Mouse (Mus musculus) ovary, postnatal 36 days (tissue): ENCODE measurements at regions not wholly inside any gene's neighbourhood (a gene's known extent, or its start where the extent isn't known, plus 50 kb on each side); places are given as distances from the start of the nearest gene placed in this dataset.
A peak's percentile ranks its signal among the peaks of the same experiment; 100 is the strongest.
"Not testable (repeated sequence)": the region's sequence is repeated elsewhere in the genome, so short reads cannot be mapped to it uniquely, and the experiment has no call there.

Experiments
- DNase-seq: peaks from one replicate; pipeline ENCODE4 v3.0.0; 2022; ENCODE audit warnings: low spot score, mixed read lengths

- peak; percentile 4 for DNase-seq
These were observed 149.0 kb upstream of the Mocs1 start for GRCm38 (mm10) chr17:49278973-49279727.

DNA sequence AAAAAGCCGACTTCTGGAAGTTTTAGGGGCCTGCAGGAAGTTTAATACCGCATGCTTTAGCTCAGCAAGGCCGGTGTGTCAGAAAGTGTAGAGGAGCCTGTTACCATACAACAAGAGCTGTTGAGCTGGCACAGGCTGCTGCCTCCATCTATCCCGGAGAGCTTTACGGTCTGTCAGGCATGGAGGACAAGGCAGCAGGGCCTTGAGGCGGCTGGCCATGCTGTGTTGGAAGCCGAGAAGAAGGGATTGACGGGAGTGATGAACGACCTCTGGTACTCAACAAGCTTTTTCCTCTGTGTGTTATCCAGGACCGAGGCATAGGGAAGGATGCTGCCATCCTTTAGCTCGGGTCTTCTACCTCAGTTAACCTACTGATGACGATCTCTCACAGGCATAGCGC is 146.8 kb upstream of the Mocs1 start:
- DNase-seq = no peak

GRCm38 (mm10) chr17:49282498-49282897 is 145.7 kb upstream of the Mocs1 start:
- DNase-seq = no peak

DNA sequence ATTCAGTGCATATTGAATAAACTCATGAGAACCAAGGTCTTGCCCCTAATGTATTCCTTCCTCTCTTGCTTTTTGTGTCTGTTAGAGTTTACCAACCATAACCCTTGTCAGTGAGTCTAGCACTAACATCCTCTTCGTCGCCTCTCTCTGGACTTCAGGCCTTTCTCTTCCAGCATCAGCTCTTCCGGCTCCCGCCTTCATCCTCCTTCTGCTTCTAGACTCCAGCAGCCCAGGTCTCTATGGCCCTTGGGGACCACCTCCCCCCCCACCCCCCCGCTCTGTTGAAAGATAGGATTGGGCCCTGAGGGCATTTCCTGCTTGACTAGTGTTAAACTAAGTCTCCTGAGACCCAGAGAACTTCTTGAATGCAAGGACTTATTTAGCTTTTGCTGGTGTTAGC is 144.7 kb upstream of the Mocs1 start:
- DNase-seq = no peak

DNA sequence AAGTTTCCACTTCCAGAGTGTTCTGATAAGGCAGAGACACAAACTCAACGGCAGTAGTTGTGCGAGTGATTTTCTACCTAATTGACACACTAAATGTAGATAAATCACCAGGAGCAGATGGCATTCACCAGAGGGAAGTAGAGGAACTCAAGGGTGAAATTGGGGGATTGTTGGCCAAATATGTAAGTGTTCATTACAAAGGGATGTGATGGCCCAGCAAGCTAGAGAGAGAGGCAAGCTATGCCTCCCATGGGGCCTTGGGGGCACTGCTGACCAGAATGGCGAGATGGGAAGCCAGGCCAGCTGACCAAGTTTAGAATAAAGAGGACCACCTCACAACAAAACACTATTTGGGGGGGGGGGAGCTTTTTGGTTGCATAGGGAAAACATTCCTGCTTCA is 136.5 kb upstream of the Mocs1 start:
- no peak for DNase-seq

DNA sequence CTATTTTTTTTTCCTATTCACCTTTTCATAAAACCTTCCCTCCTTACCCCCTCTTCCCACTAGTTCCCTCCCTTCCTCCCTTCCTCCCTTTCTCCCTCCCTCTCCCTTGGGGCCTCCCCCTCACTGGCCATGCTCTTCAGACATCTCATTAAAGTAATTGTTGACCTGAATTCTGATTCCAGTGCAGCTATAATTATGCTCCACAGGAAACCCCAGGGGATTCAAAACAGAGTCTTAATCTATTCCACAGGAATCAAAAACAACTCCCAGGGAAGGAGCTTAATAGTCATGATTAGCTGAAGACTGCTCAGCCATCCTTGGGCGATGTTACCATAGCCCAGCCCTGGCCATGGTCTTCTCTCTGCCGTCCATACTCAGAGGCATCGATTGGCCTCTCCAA is 123.7 kb upstream of the Mocs1 start:
- DNase-seq = no peak

GRCm38 (mm10) chr17:49305116-49305515 is 123.0 kb upstream of the Mocs1 start:
- no peak for DNase-seq

DNA sequence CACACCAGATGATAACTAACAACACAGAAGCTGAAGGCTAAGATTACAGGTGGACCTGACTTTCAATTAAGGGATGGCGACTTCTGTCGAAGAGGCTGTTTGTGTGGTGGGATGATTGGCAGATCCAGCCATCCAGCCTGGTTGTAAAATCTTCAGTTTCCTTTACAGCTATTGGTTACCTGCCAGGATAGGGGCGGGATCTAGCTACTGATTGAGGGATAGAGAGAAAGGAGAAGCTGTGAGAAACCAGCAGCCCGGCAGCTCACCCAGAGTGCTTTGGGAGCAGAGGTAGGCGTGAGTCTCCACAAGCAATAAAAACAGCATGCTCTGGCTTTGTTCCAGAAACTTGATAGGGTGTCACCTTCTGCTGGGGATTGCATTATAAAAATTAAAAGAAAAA is 119.1 kb upstream of the Mocs1 start:
- DNase-seq = peak; percentile 28

DNA sequence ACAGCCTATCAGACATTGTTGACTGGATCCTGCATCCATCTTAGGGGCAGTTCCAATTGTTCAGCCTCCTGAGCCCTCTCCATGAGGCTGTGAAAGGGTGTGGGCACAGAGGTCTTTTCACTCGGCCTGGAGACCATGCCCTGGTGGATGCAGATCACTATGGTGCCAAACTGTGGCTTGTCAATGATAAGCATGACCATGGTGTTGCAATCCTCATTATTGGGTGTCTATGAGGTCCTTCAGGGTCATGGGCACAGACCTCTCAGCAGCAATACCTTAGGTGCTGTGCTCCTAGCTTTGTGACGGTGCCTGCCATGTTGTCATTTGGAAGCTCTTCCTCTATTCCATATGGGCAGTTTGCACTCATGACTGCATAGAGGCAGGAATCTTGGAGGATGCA is 114.0 kb upstream of the Mocs1 start:
- DNase-seq = no peak

- no peak for DNase-seq
These were observed 100.6 kb upstream of the Mocs1 start for GRCm38 (mm10) chr17:49327524-49327923.

- no peak for DNase-seq
These were observed 92.8 kb upstream of the Mocs1 start for GRCm38 (mm10) chr17:49335318-49335717.

DNA sequence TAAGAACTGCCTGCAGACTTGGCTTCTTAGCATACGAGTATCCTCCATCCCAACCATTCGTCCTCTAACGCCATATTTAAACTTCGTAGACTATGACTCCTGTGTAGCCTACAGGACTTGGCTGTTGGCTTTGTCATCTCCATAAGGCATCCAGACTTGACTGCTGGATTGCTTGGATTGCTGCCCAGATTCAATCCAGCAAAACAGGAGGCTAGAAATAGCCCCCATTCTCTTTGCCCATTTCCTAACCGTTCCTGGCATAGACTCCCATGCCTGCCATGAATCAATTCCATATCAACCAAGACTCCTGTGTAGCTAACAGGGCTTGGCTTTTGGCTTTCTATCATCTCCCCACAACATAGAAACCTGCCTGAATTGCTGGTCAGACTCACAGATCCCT is 90.3 kb upstream of the Mocs1 start:
- no peak for DNase-seq

DNA sequence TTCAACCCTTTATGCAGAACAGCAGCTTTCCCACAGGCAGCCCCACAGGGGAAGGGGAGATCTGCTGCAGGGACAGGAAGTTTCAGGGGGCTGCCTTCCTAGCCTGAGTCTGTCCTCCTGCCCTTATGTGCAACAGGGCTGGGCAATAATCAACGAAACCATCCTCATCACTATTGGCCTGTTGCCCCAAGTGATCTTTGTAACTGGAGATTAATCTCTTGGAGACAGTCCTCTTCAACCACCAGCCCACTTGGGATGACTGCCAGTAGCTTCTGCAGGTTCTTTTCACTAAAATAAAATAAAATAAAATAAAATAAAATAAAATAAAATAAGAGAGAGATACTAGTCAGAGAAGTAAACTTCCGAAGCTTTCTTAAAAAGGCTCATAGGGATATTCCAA is 85.5 kb upstream of the Mocs1 start:
- no peak for DNase-seq

DNA sequence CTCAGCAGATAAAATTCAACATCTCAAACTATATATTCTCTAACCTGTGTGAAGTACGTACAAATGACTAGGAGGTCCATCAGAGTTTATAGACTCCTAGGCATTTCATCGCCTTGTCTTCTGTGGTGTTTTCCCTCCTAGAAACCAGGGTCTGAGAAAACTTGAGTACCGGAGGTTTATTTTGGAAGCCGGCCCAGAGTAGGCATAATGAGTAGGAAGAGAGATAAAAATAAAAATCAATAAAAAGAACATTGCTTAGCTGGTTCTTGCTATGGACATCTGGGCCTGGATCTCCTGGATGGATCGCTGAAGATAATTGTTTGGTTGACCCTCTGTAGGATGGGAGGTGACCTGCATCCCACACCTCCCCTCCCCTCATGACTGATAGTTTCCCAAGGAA is 81.5 kb upstream of the Mocs1 start:
- no peak for DNase-seq

GRCm38 (mm10) chr17:49349328-49349727 is 78.8 kb upstream of the Mocs1 start:
- no peak for DNase-seq

DNA sequence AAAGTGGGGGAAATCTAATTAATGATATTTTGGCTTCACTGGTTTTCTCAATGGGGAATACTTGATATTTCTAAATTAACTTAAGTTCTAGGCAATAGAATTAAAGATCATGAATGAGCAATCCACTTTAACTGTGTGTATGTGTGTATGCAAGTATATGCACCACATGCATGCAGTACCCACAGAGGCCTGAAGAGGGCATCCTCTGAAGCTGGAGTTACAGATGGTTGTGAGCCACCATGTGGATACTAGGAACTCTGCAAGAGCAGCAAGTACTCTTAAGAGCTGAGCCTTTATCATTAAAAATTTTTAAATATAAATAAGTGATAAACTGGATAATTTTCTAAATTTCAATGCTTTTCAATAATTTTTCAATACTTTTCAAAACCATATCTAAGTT is 69.0 kb upstream of the Mocs1 start:
- DNase-seq = no peak

GRCm38 (mm10) chr17:49360251-49360650 is 67.9 kb upstream of the Mocs1 start:
- not testable (repeated sequence) for DNase-seq

- DNase-seq = no peak
These were observed 60.4 kb upstream of the Mocs1 start for GRCm38 (mm10) chr17:49367791-49368190.

- no peak for DNase-seq
These were observed 59.5 kb upstream of the Mocs1 start for GRCm38 (mm10) chr17:49368476-49369269.

- no peak for DNase-seq
These were observed 50.5 kb upstream of the Mocs1 start for GRCm38 (mm10) chr17:49377626-49378025.
